Mouse (Mus musculus): ENCODE results near the gene Rab6b. TPM values are rescaled to one million over a fixed set of nuclear protein-coding genes. Genes with fewer than 3 reads are reported as not detected.

Gene Rab6b
- polyA plus RNA-seq, 1 experiment from 2014 or later: 2.1 TPM

- ATAC-seq (replicated peaks; ENCODE audit: extremely low read depth, insufficient read depth, low FRiP score): peak; percentile 38
- H3K27ac ChIP-seq (ENCODE audit: low read length): no peak overlapping the region
- H3K4me3 ChIP-seq (ENCODE audit: low read length): peak overlapping the region; percentile 72
- H3K27me3 ChIP-seq (ENCODE audit: control insufficient read depth, insufficient read depth, low read length): peaks cover 43% of the 10 kb centered on the region
- H3K9ac ChIP-seq (ENCODE audit: low read length): peak overlapping the region; percentile 76
- WGBS: 1% methylated on average over 35 of the region's 35 CpGs
- H3K4me1 ChIP-seq (ENCODE audit: control insufficient read depth, insufficient read depth, low read length): peaks cover 16% of the 10 kb centered on the region
- no peaks in the 10 kb centered on the region for H3K36me3 ChIP-seq (ENCODE audit: control insufficient read depth, insufficient read depth)
- H3K4me2 ChIP-seq (ENCODE audit: low read depth, low read length): peak overlapping the region; percentile 92
- H3K9me3 ChIP-seq (replicated peaks; ENCODE audit: control insufficient read depth, low read length): no peaks in the 10 kb centered on the region
Observed at GRCm38 (mm10) chr9:103112471-103113271, 1.1 kb downstream of the Rab6b start.

- H3K4me1 ChIP-seq (ENCODE audit: control insufficient read depth, insufficient read depth, low read length): peaks cover 16% of the 10 kb centered on the region
- peaks cover 43% of the 10 kb centered on the region for H3K27me3 ChIP-seq (ENCODE audit: control insufficient read depth, insufficient read depth, low read length)
- 48% methylated on average over 10 of the region's 11 CpGs for WGBS
- no peak for ATAC-seq (replicated peaks; ENCODE audit: extremely low read depth, insufficient read depth, low FRiP score)
- H3K4me3 ChIP-seq (ENCODE audit: low read length): no peak overlapping the region
- no peak overlapping the region for H3K9ac ChIP-seq (ENCODE audit: low read length)
- no peak overlapping the region for H3K27ac ChIP-seq (ENCODE audit: low read length)
- no peaks in the 10 kb centered on the region for H3K36me3 ChIP-seq (ENCODE audit: control insufficient read depth, insufficient read depth)
- H3K4me2 ChIP-seq (ENCODE audit: low read depth, low read length): no peak overlapping the region
- H3K9me3 ChIP-seq (replicated peaks; ENCODE audit: control insufficient read depth, low read length): no peaks in the 10 kb centered on the region
Observed at GRCm38 (mm10) chr9:103113351-103113750, 1.8 kb downstream of the Rab6b start.

GRCm38 (mm10) chr9:103114326-103114725 lies 2.7 kb downstream of the Rab6b start:
- no peak overlapping the region for H3K4me3 ChIP-seq (ENCODE audit: low read length)
- WGBS: 82% methylated on average over 8 of the region's 8 CpGs
- no peak overlapping the region for H3K27ac ChIP-seq (ENCODE audit: low read length)
- ATAC-seq (replicated peaks; ENCODE audit: extremely low read depth, insufficient read depth, low FRiP score): no peak
- no peak overlapping the region for H3K9ac ChIP-seq (ENCODE audit: low read length)
- H3K36me3 ChIP-seq (ENCODE audit: control insufficient read depth, insufficient read depth): no peaks in the 10 kb centered on the region
- peaks cover 13% of the 10 kb centered on the region for H3K4me1 ChIP-seq (ENCODE audit: control insufficient read depth, insufficient read depth, low read length)
- H3K27me3 ChIP-seq (ENCODE audit: control insufficient read depth, insufficient read depth, low read length): peaks cover 43% of the 10 kb centered on the region
- H3K4me2 ChIP-seq (ENCODE audit: low read depth, low read length): no peak overlapping the region
- no peaks in the 10 kb centered on the region for H3K9me3 ChIP-seq (replicated peaks; ENCODE audit: control insufficient read depth, low read length)

- Histone ChIP-seq H3K4me3 (ENCODE audit: low read length) (no peak overlapping the region), H3K4me2 (ENCODE audit: low read depth, low read length) (no peak overlapping the region), H3K4me1 (ENCODE audit: control insufficient read depth, insufficient read depth, low read length) (peaks cover 12% of the 10 kb centered on the region), H3K9me3 (replicated peaks; ENCODE audit: control insufficient read depth, low read length) (no peaks in the 10 kb centered on the region), H3K27me3 (ENCODE audit: control insufficient read depth, insufficient read depth, low read length) (peaks cover 43% of the 10 kb centered on the region), H3K27ac (ENCODE audit: low read length) (no peak overlapping the region), H3K9ac (ENCODE audit: low read length) (no peak overlapping the region), H3K36me3 (ENCODE audit: control insufficient read depth, insufficient read depth) (no peaks in the 10 kb centered on the region)
- ATAC-seq (replicated peaks; ENCODE audit: extremely low read depth, insufficient read depth, low FRiP score): no peak
- WGBS: 91% methylated on average over 13 of the region's 13 CpGs
Observed at GRCm38 (mm10) chr9:103114901-103115300, 3.3 kb downstream of the Rab6b start.

- Histone ChIP-seq H3K4me2 (ENCODE audit: low read depth, low read length) (no peak overlapping the region), H3K9me3 (replicated peaks; ENCODE audit: control insufficient read depth, low read length) (no peaks in the 10 kb centered on the region), H3K4me3 (ENCODE audit: low read length) (no peak overlapping the region), H3K27me3 (ENCODE audit: control insufficient read depth, insufficient read depth, low read length) (peaks cover 30% of the 10 kb centered on the region), H3K36me3 (ENCODE audit: control insufficient read depth, insufficient read depth) (no peaks in the 10 kb centered on the region), H3K4me1 (ENCODE audit: control insufficient read depth, insufficient read depth, low read length) (peaks cover 11% of the 10 kb centered on the region), H3K9ac (ENCODE audit: low read length) (no peak overlapping the region), H3K27ac (ENCODE audit: low read length) (no peak overlapping the region)
- WGBS: 78% methylated on average over 4 of the region's 4 CpGs
- no peak for ATAC-seq (replicated peaks; ENCODE audit: extremely low read depth, insufficient read depth, low FRiP score)
Observed at GRCm38 (mm10) chr9:103116941-103117340, 5.4 kb downstream of the Rab6b start.

GRCm38 (mm10) chr9:103117495-103117894 lies 5.9 kb downstream of the Rab6b start:
- Histone ChIP-seq H3K4me2 (ENCODE audit: low read depth, low read length) (no peak overlapping the region), H3K9me3 (replicated peaks; ENCODE audit: control insufficient read depth, low read length) (no peaks in the 10 kb centered on the region), H3K27ac (ENCODE audit: low read length) (no peak overlapping the region), H3K4me1 (ENCODE audit: control insufficient read depth, insufficient read depth, low read length) (peaks cover 6% of the 10 kb centered on the region), H3K4me3 (ENCODE audit: low read length) (no peak overlapping the region), H3K36me3 (ENCODE audit: control insufficient read depth, insufficient read depth) (no peaks in the 10 kb centered on the region), H3K9ac (ENCODE audit: low read length) (no peak overlapping the region), H3K27me3 (ENCODE audit: control insufficient read depth, insufficient read depth, low read length) (peaks cover 25% of the 10 kb centered on the region)
- ATAC-seq (replicated peaks; ENCODE audit: extremely low read depth, insufficient read depth, low FRiP score): no peak
- 66% methylated on average over 5 of the region's 5 CpGs for WGBS

- Histone ChIP-seq H3K36me3 (ENCODE audit: control insufficient read depth, insufficient read depth) (no peaks in the 10 kb centered on the region), H3K4me1 (ENCODE audit: control insufficient read depth, insufficient read depth, low read length) (peaks cover 1% of the 10 kb centered on the region), H3K9ac (ENCODE audit: low read length) (no peak overlapping the region), H3K27me3 (ENCODE audit: control insufficient read depth, insufficient read depth, low read length) (peaks cover 20% of the 10 kb centered on the region), H3K27ac (ENCODE audit: low read length) (no peak overlapping the region), H3K4me2 (ENCODE audit: low read depth, low read length) (no peak overlapping the region), H3K9me3 (replicated peaks; ENCODE audit: control insufficient read depth, low read length) (no peaks in the 10 kb centered on the region), H3K4me3 (ENCODE audit: low read length) (no peak overlapping the region)
- 87% methylated on average over 8 of the region's 8 CpGs for WGBS
- ATAC-seq (replicated peaks; ENCODE audit: extremely low read depth, insufficient read depth, low FRiP score): no peak
Observed at GRCm38 (mm10) chr9:103117951-103118350, 6.4 kb downstream of the Rab6b start.

GRCm38 (mm10) chr9:103118651-103119275 lies 7.2 kb downstream of the Rab6b start:
- Histone ChIP-seq H3K4me1 (ENCODE audit: control insufficient read depth, insufficient read depth, low read length) (no peaks in the 10 kb centered on the region), H3K36me3 (ENCODE audit: control insufficient read depth, insufficient read depth) (no peaks in the 10 kb centered on the region), H3K4me2 (ENCODE audit: low read depth, low read length) (no peak overlapping the region), H3K27me3 (ENCODE audit: control insufficient read depth, insufficient read depth, low read length) (peaks cover 12% of the 10 kb centered on the region), H3K4me3 (ENCODE audit: low read length) (no peak overlapping the region), H3K27ac (ENCODE audit: low read length) (no peak overlapping the region), H3K9ac (ENCODE audit: low read length) (no peak overlapping the region), H3K9me3 (replicated peaks; ENCODE audit: control insufficient read depth, low read length) (no peaks in the 10 kb centered on the region)
- 85% methylated on average over 5 of the region's 5 CpGs for WGBS
- no peak for ATAC-seq (replicated peaks; ENCODE audit: extremely low read depth, insufficient read depth, low FRiP score)

GRCm38 (mm10) chr9:103119781-103120180 lies 8.2 kb downstream of the Rab6b start:
- WGBS: 83% methylated on average over 9 of the region's 9 CpGs
- no peaks in the 10 kb centered on the region for H3K4me1 ChIP-seq (ENCODE audit: control insufficient read depth, insufficient read depth, low read length)
- no peak for ATAC-seq (replicated peaks; ENCODE audit: extremely low read depth, insufficient read depth, low FRiP score)
- H3K9ac ChIP-seq (ENCODE audit: low read length): no peak overlapping the region
- peaks cover 4% of the 10 kb centered on the region; the same call in 1 of the 2 replicates for H3K27me3 ChIP-seq (ENCODE audit: control insufficient read depth, insufficient read depth, low read length)
- H3K9me3 ChIP-seq (replicated peaks; ENCODE audit: control insufficient read depth, low read length): no peaks in the 10 kb centered on the region
- H3K27ac ChIP-seq (ENCODE audit: low read length): no peak overlapping the region
- H3K4me2 ChIP-seq (ENCODE audit: low read depth, low read length): no peak overlapping the region
- no peak overlapping the region for H3K4me3 ChIP-seq (ENCODE audit: low read length)
- H3K36me3 ChIP-seq (ENCODE audit: control insufficient read depth, insufficient read depth): no peaks in the 10 kb centered on the region

Data from heart, embryonic 16.5 days (tissue).